Mouse (Mus musculus): ENCODE data around the gene Cd93. TPM values are rescaled to one million over a fixed set of nuclear protein-coding genes. Genes with fewer than 3 reads are reported as not detected.

The Cd93 gene
- total RNA-seq, 2 experiments from 2014 or later: 145 to 148 TPM

GRCm38 (mm10) chr2:148444472-148444871, 1.1 kb upstream of the Cd93 start:
- no peak for ATAC-seq (replicated peaks; ENCODE audit: poor library complexity, severe bottlenecking)

- no peak for ATAC-seq (replicated peaks; ENCODE audit: poor library complexity, severe bottlenecking)
Measured at GRCm38 (mm10) chr2:148442710-148443109, 653 bp downstream of the Cd93 start.

GRCm38 (mm10) chr2:148442172-148442571, 1.2 kb downstream of the Cd93 start:
- ATAC-seq (replicated peaks; ENCODE audit: poor library complexity, severe bottlenecking): peak; percentile 0; the same call in 1 of the 2 replicates

DNA sequence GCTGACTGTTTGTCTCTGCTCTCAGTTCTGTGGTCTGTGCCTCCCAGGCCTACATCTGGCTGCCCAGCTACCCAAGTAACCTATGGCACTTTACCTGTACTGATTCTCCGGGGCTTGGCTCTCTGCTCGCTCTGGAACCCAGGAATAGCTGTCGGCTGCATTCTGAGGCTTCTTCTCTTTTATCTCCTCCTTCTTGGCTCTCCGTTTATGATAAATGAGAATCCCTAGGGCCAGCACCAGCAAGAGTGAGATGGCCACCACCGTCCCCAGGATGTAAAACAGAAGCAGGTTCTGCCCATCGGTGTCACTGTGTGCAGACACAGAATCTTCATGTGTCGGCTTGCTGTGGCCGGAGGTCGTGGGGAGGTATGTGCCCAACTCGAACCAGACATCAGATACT, 1.9 kb downstream of the Cd93 start:
- ATAC-seq (replicated peaks; ENCODE audit: poor library complexity, severe bottlenecking): no peak

- ATAC-seq (replicated peaks; ENCODE audit: poor library complexity, severe bottlenecking): peak; percentile 7; the same call in 1 of the 2 replicates
Measured at GRCm38 (mm10) chr2:148439691-148440276, 3.6 kb downstream of the Cd93 start.

DNA sequence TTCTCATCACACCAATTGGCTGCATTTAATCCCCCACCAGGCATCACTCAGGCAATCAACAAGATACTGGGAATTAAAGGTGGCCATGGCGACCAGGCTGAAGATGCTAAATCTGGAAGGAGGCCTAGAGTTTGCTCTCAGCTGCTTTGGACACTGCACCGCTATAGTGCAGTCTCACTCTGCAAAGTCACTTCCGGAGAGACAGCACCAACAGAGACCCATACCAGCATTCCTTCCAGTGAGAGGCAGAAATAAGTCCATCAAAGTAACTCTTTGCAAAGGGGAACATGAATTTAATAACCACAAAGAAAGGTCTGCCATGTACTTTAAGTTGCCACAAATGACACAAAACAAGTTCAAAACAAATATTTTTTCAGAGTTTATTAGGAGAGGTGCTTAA, 7.1 kb downstream of the Cd93 start:
- ATAC-seq (replicated peaks; ENCODE audit: poor library complexity, severe bottlenecking): peak; percentile 34

DNA sequence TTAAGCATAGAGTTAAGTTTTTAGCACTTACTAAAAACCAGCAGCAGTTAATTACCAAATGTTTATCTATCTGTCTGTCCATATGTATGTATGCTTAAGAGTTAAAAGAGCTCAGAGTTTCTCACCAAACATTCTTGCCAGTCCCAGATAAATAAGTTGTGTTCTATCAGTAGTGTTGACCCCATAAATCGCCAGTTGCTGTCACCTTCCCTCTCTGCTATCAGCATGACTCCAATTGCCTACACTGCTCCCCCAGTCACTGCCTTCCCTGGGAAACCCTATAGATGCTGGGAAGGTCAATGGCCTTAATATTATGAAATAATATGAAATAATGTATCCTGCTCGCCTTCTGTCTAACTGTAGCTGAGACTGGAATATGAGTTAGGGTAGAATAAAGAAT, 11.0 kb downstream of the Cd93 start:
- no peak for ATAC-seq (replicated peaks; ENCODE audit: poor library complexity, severe bottlenecking)

DNA sequence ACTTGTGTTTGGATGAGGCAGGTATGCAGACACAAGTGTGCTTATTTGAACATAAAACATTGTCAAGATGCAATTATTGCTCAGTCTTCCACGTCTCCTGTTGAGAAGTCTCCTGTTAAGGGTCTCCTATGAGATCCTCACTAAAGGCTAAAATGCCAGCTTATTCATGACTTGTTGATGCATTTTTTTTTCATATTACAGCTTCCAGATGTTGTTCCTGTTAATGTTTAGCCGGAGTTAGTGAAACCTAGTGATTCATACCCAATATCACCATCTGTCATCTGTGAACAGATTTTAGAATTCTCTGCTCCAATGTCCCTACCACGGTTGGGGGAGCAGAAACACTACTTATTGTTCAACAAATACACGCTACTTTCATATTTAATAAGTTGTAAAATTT, 12.4 kb downstream of the Cd93 start:
- ATAC-seq (replicated peaks; ENCODE audit: poor library complexity, severe bottlenecking): no peak

DNA sequence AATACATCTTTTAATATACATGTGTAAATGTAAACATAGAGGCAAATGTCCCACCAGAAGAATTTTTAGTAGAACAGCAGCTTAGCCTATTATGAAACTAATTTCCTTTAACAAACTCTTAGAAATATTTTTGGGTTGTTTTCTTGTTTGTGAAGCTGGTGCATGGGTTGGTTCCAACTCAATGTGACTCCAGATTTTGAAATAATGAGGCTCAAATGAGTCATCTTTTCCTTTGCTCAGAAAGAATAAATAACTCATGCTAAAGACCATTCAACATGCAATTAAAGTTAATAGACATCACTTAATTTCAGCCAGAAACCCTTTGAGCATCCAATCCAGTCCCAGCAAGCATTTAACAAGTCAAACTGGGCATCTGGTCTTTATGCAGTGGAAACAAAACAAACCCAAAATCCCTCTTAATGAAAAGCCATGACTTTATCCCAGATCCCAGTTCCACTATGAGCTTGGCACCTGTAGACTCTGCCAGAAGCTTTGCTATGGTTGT, 14.3 kb downstream of the Cd93 start:
- ATAC-seq (replicated peaks; ENCODE audit: poor library complexity, severe bottlenecking): peak; percentile 23; the same call in 1 of the 2 replicates

GRCm38 (mm10) chr2:148428523-148428922, 14.8 kb downstream of the Cd93 start:
- peak; percentile 83 for ATAC-seq (replicated peaks; ENCODE audit: poor library complexity, severe bottlenecking)

DNA sequence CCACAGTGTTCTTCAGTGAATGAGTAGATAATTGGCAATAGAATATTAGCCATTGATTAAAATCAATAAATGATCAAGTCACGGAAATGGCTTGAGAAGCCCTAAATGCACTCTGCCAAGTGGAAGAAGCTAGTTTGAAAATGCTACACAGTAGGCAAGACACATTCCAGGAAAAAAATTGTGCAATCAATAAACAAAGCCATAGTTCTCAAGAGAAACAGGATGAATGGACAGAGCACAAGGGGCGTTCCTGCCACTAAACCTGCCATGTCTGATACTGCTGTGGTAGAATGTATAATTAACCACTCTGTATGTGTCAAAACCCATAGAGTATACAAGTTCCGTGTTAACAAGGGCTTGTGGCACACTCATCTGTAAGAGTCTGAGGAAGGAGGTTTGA, 15.8 kb downstream of the Cd93 start:
- peak; percentile 15; the same call in 1 of the 2 replicates for ATAC-seq (replicated peaks; ENCODE audit: poor library complexity, severe bottlenecking)

GRCm38 (mm10) chr2:148425709-148426382, 17.5 kb downstream of the Cd93 start:
- ATAC-seq (replicated peaks; ENCODE audit: poor library complexity, severe bottlenecking): peak; percentile 24

- ATAC-seq (replicated peaks; ENCODE audit: poor library complexity, severe bottlenecking): no peak
Measured at GRCm38 (mm10) chr2:148421706-148422105, 21.7 kb downstream of the Cd93 start.

GRCm38 (mm10) chr2:148421112-148421511, 22.3 kb downstream of the Cd93 start:
- ATAC-seq (replicated peaks; ENCODE audit: poor library complexity, severe bottlenecking): no peak

DNA sequence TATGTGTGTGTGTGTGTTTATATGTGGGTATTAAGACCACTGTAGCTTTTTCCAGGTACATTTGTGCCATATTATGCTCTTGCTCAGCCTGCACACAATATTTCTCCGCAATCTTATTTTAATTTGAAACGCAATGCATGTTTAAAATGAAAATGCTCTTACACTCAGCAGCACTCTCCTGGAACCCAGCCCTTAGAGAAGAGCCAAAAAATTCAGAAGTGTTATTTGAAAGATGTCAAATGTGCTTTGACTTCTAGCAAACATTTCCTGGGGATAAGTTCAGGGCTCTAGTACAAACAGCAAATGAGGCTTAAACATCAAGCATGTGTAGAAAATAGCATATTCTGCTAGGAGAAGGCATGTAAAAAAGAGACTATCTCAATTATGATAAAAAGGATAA, 23.6 kb downstream of the Cd93 start:
- ATAC-seq (replicated peaks; ENCODE audit: poor library complexity, severe bottlenecking): no peak

GRCm38 (mm10) chr2:148419151-148419550, 24.2 kb downstream of the Cd93 start:
- ATAC-seq (replicated peaks; ENCODE audit: poor library complexity, severe bottlenecking): no peak

GRCm38 (mm10) chr2:148409821-148410220, 33.5 kb downstream of the Cd93 start:
- no peak for ATAC-seq (replicated peaks; ENCODE audit: poor library complexity, severe bottlenecking)

DNA sequence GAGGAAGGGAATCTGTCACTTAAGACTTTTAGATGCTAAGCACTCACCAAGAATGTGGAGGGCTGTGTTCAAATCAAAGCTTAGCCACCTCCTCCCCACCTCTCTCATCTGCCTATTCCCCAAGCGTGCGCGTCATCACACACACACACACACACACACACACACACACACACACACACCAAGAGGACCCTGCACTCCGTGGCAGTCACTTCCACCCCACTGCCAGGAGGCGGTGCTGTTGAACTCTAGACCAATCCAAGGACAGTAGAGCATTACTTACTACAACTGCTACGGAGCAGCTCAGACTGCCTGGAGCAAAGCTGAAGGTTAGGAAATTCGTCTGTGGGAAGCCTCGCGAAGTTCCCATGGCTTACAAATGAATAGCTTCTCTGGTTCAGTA, 34.2 kb downstream of the Cd93 start:
- ATAC-seq (replicated peaks; ENCODE audit: poor library complexity, severe bottlenecking): peak; percentile 56

- no peak for ATAC-seq (replicated peaks; ENCODE audit: poor library complexity, severe bottlenecking)
Measured at GRCm38 (mm10) chr2:148408761-148409120, 34.6 kb downstream of the Cd93 start.

DNA sequence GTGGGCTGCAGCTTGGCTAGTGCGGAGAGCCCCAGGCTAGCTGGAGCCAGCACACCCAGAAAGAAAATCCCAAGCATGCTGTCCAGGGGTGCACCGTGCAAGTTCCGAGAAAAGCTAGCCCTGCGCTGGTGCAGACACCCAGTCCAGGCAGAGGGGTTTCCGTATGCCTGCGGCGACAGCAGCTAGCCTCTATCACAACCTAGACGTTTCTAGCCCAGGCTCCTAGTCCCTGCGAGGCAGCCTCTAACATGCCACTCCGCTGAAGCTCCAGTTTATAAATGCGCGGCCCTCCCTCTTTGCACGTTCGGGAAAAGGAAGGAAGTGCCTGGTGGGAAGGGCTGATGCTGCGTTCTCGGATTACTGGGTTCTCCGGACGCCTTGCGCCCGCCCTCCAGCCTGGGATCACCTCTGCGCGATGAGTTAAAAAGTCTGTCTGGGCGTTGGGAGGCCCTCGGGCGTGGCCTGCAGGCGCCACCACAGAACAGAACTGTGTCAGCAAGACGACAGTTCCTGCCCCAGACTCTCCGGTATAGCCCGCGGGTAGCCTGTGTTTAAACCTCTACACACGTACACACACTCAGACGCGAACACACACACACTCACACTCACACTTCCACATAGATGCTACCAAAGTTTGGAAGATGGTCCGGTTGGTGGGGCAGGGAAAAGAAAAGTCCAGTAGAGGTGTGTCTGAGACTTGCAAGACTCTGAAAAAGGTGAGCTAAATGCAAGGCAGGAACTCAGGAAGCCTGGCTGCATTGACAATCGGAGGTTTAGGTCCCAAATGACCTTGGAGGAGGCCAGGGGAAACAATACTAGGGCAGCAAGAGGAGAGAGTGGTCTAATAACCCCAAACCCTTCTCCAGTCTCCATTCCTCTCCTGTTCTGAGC, 35.2 kb downstream of the Cd93 start, which contains the start of gene Thbd:
Gene Thbd (minus strand): TSS at position 319 of the 891 bp plus-strand sequence.
- ATAC-seq (replicated peaks; ENCODE audit: poor library complexity, severe bottlenecking): peak; percentile 57

Measured in granulocyte monocyte progenitor cell, adult 5-6 weeks (primary cell).